Mouse (Mus musculus) hindbrain, embryonic 13.5 days (tissue): Measurements from ENCODE around the gene Rpusd2. TPM values are rescaled to one million over a fixed set of nuclear protein-coding genes. Genes with fewer than 3 reads are reported as not detected.

Experiments
- ATAC-seq: fragments of 200-750 bp; cut with Nextera tagmentation; 2 replicates; pipeline ENCODE4 v1.8.0; 2017; ENCODE audit warnings: moderate TSS enrichment; ENCODE audit not compliant: low FRiP score
- H3K27ac ChIP-seq: fragments of 300-500 bp; sonication (generic); 2 replicates; pipeline ENCODE4 v1.5.1; 2015; ENCODE audit warnings: inconsistent platforms, mild to moderate bottlenecking, moderate library complexity
- H3K27me3 ChIP-seq: fragments of 300-500 bp; sonication (generic); 2 replicates; pipeline ENCODE4 v1.6.1; 2015; ENCODE audit warnings: mild to moderate bottlenecking, inconsistent platforms
- H3K36me3 ChIP-seq: fragments of 300-500 bp; sonication (generic); 2 replicates; pipeline ENCODE4 v1.6.1; 2015; ENCODE audit warnings: mild to moderate bottlenecking, inconsistent platforms
- H3K4me1 ChIP-seq: fragments of 300-500 bp; sonication (generic); replicated peaks from 2 replicates; pipeline ENCODE4 v1.6.1; 2015; ENCODE audit warnings: inconsistent platforms
- H3K4me2 ChIP-seq: fragments of 300-500 bp; sonication (generic); 2 replicates; pipeline ENCODE4 v1.6.1; 2015; ENCODE audit warnings: inconsistent platforms, mild to moderate bottlenecking, moderate library complexity
- H3K4me3 ChIP-seq: fragments of 300-500 bp; sonication (generic); 2 replicates; pipeline ENCODE4 v1.5.1; 2015; ENCODE audit warnings: mild to moderate bottlenecking, inconsistent platforms
- H3K9ac ChIP-seq: fragments of 300-500 bp; sonication (generic); 2 replicates; pipeline ENCODE4 v1.6.1; 2015; ENCODE audit warnings: mild to moderate bottlenecking, inconsistent platforms
- H3K9me3 ChIP-seq: fragments of 300-500 bp; sonication (generic); 2 replicates; pipeline ENCODE4 v1.6.1; 2016; ENCODE audit warnings: inconsistent platforms
- WGBS: fragments of 180-500 bp; shearing (Covaris S2); methylation state at CpG from one replicate; pipeline ENCODE4 v1.1.7; 2015; 5-methylcytosine and 5-hydroxymethylcytosine counted together
- polyA plus RNA-seq: library from polyadenylated mRNA; unstranded; fragments of >200 nt; fragmentation: Nextera tagmentation; extraction: Ambion mirVana; gene quantifications from 2 replicates; pipeline ENCODE4 v1.2.1, GENCODE M21; 2015

The Rpusd2 gene
- polyA plus RNA-seq, 1 experiment from 2014 or later = 4.7 TPM

DNA sequence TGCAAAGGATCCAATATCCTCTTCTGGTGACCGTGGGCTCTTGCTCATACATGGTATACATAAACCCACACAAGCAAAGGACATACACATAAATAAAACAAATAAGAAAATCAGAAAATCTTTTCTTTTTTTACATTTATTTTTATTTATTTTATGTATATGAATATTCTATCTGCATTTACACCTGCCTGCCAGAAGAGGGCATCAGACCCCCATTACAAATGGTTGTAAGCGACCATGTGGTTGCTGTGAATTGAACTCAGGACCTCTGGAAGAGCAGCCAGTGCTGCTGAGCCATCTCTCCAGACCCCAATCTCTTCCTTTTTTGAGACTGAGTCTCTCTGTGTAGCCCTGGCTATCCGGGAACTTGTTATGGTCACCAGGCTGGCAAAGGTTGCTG is 16.9 kb upstream of the Rpusd2 start:
- no peak overlapping the region for H3K4me3 ChIP-seq
- 94% methylated on average over 3 of the region's 3 CpGs for WGBS
- no peak overlapping the region for H3K9ac ChIP-seq
- peaks cover 42% of the 10 kb centered on the region for H3K36me3 ChIP-seq
- no peaks in the 10 kb centered on the region for H3K9me3 ChIP-seq
- no peak overlapping the region for H3K4me2 ChIP-seq
- no peaks in the 10 kb centered on the region for H3K27me3 ChIP-seq
- no peak for ATAC-seq
- H3K4me1 ChIP-seq = peaks cover 11% of the 10 kb centered on the region
- no peak overlapping the region for H3K27ac ChIP-seq

DNA sequence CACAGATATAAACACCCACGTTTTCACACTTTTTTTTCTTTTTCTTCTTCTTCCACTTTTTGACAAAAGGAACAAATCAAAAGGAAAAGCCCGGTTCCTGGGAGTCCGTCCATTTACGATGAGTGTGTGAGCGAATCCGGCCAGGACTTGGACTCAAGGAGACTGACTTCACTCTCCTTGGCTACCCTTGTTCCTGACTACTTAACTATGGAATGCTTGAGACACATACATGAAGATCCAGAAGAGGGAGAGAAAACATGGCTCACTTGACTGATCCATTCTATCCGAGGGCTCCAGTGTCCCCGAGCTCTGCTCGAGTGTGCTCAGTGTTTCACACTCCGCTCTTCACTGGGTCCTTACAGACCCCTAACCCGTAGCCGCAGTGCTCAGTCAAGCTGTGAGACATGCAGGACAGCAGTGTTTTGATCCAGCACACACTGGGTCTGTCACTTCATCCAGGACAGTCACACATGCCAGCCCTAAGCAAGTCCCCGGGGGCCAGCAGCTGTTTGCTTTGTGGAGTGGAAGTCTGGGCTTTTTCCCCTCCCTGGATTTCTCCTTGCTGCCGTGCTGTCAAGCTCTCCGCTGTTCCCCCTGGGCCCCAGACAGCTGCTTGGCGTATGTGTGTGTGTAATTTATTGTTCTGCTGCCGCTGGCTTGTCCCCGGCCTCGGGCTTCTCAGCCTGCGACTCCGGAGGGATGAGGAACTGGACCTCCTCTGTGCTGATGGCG is 16.0 kb upstream of the Rpusd2 start:
- Histone ChIP-seq H3K27me3 (no peaks in the 10 kb centered on the region), H3K4me3 (no peak overlapping the region), H3K4me1 (peaks cover 11% of the 10 kb centered on the region), H3K9me3 (no peaks in the 10 kb centered on the region), H3K4me2 (peak overlapping the region; percentile 38), H3K36me3 (peaks cover 50% of the 10 kb centered on the region), H3K27ac (peak overlapping the region; percentile 77), H3K9ac (peak overlapping the region; percentile 55; the same call in 1 of the 2 replicates)
- peak; percentile 77 for ATAC-seq
- 47% methylated on average over 22 of the region's 22 CpGs for WGBS

DNA sequence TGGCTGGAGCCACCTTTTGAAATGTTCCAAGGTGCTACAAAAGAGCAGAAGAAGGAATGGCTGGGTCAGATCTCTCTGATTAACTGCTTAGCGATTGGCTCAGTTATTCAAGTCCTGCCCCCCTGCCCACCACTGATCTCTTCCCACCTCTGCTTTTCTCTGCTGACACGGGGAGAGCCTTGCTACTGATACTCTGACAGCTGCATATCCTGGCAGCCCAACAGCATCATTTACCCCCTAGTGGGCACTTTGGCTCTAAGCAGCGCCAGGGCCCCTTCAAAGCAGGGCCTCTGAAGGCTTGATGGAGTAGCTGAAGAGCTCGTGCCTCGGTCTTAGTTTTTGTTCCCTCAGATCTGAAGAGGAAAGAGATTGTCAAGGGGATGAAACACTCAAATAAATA is 15.5 kb upstream of the Rpusd2 start:
- H3K4me3 ChIP-seq = no peak overlapping the region
- H3K4me2 ChIP-seq = peak overlapping the region; percentile 38
- H3K27me3 ChIP-seq = no peaks in the 10 kb centered on the region
- H3K9me3 ChIP-seq = no peaks in the 10 kb centered on the region
- peak; percentile 87 for ATAC-seq
- H3K4me1 ChIP-seq = peaks cover 11% of the 10 kb centered on the region
- 8% methylated on average over 5 of the region's 5 CpGs for WGBS
- H3K27ac ChIP-seq = peak overlapping the region; percentile 77
- H3K9ac ChIP-seq = peak overlapping the region; percentile 55; the same call in 1 of the 2 replicates
- peaks cover 53% of the 10 kb centered on the region for H3K36me3 ChIP-seq

DNA sequence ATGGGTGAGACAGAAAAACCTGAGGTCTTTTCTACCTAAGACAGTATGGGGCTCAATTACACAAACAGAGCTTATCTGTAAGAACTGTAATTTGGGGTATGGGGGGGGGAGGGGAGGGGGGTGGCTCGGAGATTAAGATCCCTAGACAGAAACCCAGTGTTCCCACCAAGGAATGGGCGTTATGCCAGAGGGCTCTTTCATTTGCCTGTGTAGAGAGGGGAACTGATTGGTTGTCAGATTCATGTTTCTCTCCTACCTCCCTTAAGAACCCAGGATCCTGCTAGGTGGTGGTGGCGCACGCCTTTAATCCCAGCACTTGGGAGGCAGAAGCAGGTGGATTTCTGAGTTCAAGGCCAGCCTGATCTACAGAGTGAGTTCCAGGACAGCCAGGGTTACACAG is 15.1 kb upstream of the Rpusd2 start:
- Histone ChIP-seq H3K27ac (peak overlapping the region; percentile 77), H3K9me3 (no peaks in the 10 kb centered on the region), H3K27me3 (no peaks in the 10 kb centered on the region), H3K4me1 (peaks cover 11% of the 10 kb centered on the region), H3K9ac (0 out of 2 replicates have a peak overlapping the region, but pooled peaks have one; percentile 55), H3K36me3 (peaks cover 55% of the 10 kb centered on the region), H3K4me3 (no peak overlapping the region), H3K4me2 (peak overlapping the region; percentile 38)
- WGBS = 60% methylated on average over 4 of the region's 4 CpGs
- peak; percentile 68; the same call in 1 of the 2 replicates for ATAC-seq

DNA sequence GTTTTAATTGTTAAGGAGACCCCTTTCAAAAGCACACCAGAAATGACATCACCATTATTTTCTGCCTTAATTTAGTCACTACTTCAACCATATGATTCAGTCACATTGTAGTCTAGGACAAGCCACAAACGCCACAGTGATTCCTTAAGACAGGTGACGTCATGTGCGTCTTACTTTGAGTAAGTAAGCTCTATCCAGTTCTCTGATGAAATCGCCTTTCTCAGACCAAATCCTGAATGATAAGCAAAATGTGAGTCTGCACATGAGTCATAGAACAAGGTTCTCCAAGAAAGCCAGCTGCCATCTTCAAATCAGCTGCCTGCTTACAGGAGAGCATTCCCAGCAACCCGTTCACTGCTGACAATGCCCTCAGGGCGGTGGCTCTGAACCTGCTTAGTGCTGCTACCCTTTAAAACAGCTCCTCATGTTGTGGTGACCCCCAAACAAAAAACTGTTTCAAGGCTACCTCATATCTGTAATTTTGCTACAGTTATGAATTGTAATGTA is 11.4 kb upstream of the Rpusd2 start:
- Histone ChIP-seq H3K36me3 (peaks cover 66% of the 10 kb centered on the region), H3K9me3 (no peaks in the 10 kb centered on the region), H3K4me3 (no peak overlapping the region), H3K4me2 (no peak overlapping the region), H3K27me3 (no peaks in the 10 kb centered on the region), H3K4me1 (peaks cover 19% of the 10 kb centered on the region), H3K9ac (no peak overlapping the region), H3K27ac (no peak overlapping the region)
- WGBS = 95% methylated on average over 6 of the region's 6 CpGs
- ATAC-seq = no peak

DNA sequence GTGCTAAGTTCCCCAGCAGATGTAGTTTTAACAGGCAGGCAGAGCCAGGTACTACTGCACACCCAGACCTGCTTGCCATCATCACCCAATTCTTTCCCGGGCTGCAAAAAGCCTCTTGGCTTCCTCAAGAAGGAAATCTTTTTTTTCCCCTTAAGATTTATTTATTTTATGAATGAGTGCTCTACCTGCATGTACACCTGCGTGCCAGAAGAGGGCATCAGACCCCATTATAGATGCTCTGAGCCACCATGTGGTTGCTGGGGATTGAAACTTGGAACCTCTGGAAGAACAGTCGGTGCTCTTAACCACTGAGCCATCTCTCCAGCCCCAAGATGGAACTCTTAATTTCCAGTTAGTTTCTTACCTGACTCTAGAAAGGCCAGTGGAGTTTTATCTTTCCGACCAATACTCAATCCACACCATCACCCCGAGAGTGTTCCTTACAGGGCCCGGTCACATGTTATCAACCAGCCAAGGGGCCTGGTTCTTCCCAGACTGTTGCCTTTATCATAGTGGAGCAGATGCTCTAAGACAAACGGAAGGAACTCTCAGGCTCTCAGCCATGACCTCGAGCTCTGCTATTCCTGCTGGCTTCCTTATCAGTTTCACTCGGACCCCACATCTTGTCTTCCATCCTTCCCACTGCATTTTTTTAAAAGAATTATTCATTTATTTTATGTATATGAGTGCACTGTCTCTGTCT is 9.9 kb upstream of the Rpusd2 start:
- no peak overlapping the region for H3K4me2 ChIP-seq
- peaks cover 61% of the 10 kb centered on the region for H3K36me3 ChIP-seq
- WGBS = 75% methylated on average over 9 of the region's 9 CpGs
- H3K9me3 ChIP-seq = no peaks in the 10 kb centered on the region
- no peak overlapping the region for H3K9ac ChIP-seq
- no peaks in the 10 kb centered on the region for H3K27me3 ChIP-seq
- ATAC-seq = no peak
- peaks cover 19% of the 10 kb centered on the region for H3K4me1 ChIP-seq
- H3K4me3 ChIP-seq = no peak overlapping the region
- no peak overlapping the region for H3K27ac ChIP-seq

DNA sequence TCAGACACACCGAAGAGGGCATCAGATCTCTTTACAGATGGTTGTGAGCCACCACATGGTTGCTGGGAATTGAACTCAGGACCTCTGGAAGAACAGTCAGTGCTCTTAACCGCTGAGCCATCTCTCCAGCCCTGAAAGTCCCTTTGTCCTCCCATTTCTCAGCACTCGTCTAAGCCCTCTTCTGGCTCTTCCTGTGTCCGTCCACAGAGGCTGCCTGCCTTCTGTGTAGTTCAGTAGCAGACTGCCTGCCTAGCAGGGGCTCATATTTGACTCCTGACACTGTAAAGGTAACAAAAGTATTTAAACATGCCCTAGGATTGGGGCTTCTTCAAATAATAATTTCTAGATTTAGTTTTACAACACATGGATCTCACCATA is 9.4 kb upstream of the Rpusd2 start:
- Histone ChIP-seq H3K4me2 (no peak overlapping the region), H3K9ac (no peak overlapping the region), H3K27me3 (no peaks in the 10 kb centered on the region), H3K4me1 (peaks cover 19% of the 10 kb centered on the region), H3K27ac (no peak overlapping the region), H3K9me3 (no peaks in the 10 kb centered on the region), H3K4me3 (no peak overlapping the region), H3K36me3 (peaks cover 58% of the 10 kb centered on the region)
- 84% methylated on average over 4 of the region's 4 CpGs for WGBS
- ATAC-seq = no peak

DNA sequence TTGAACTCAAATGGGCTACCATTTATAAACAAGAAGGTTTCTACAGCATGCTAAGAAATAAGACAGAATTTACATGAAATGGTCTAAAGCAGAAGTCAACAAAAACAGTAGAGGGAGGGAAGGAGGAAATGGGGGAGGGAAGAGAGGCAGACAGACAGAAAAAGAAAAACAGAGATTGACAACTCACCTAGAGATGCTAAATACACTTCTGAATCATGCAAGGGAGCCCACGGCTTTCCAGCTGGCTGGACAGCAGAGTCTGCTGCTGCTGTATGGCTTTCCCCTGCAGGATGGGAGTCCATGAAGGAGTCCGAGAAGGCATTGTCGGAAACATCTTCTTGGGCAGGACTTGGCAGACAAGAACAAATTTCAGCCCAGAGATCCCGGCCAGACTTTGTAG is 7.6 kb upstream of the Rpusd2 start:
- peaks cover 41% of the 10 kb centered on the region for H3K36me3 ChIP-seq
- no peak overlapping the region for H3K9ac ChIP-seq
- no peak for ATAC-seq
- peaks cover 19% of the 10 kb centered on the region for H3K4me1 ChIP-seq
- 96% methylated on average over 4 of the region's 4 CpGs for WGBS
- no peak overlapping the region for H3K4me3 ChIP-seq
- H3K4me2 ChIP-seq = no peak overlapping the region
- H3K27ac ChIP-seq = no peak overlapping the region
- 0 out of 2 replicates have a peak, but pooled peaks cover 2% of the 10 kb centered on the region for H3K27me3 ChIP-seq
- no peaks in the 10 kb centered on the region for H3K9me3 ChIP-seq

DNA sequence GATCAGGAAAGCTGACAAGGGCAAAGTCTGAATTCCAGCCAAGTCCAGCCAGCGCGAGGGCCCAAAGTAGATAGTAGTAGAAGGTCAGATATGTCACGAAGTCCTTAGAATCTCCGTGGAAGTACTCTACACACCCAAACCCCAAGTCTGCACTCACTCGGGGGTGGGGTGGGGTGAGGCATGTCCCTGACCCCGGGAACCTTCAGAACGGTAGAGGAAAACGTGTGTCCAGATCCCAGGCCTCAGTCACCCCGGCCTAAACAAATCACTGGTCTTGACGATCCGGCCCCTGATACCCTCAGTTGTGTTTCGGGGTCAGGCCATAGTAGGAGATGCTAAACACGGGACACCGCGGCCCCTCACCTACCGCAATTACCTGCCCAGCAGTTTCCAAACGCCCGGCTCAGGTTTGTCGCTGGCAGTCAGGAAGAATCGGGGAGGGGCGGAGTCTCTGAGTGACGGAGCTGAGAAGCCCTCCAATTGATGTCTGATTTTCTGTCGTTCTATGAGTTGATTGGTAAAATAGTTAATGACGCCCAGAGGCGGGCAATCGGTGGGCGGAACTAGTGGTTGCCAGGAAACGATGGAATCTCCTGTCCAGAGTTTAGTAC is 5.5 kb upstream of the Rpusd2 start, which contains the start of gene Ccdc32:
TSS of gene Ccdc32 (minus strand) at position 453 of the 611 bp plus-strand sequence.
- Histone ChIP-seq H3K4me2 (peak within 1 kb of the TSS; percentile 73), H3K9me3 (no peaks in the 10 kb centered on the region), H3K27me3 (0 out of 2 replicates have a peak, but pooled peaks cover 2% of the 10 kb centered on the region), H3K27ac (no peak within 1 kb of the TSS), H3K4me1 (peaks cover 19% of the 10 kb centered on the region), H3K4me3 (peak within 1 kb of the TSS; percentile 60), H3K9ac (peak within 1 kb of the TSS; percentile 78), H3K36me3 (peaks cover 22% of the 10 kb centered on the region)
- peak; percentile 96 for ATAC-seq
- 2% methylated on average over 28 of the region's 28 CpGs for WGBS

DNA sequence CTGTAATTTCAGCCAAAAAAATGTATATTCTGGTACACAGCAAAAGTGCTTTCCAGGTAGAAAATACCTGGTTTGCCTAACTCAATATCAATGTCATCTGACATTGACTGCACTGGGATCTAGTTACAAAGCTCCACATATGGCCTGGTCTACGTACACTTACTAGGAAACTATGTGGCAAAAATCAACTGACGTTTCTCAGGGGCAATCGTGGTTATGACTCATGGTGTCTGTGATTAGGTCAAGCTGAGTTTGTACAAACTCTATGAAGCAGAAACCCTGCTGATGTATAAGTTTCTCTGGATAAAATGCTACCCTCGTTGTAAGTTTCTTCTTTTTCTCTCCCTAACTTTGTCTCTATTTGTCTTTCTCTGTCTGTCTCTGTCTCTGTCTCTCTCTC is 2.4 kb upstream of the Rpusd2 start:
- ATAC-seq = no peak
- no peak overlapping the region for H3K4me3 ChIP-seq
- 71% methylated on average over 4 of the region's 4 CpGs for WGBS
- H3K36me3 ChIP-seq = peaks cover 4% of the 10 kb centered on the region
- peaks cover 31% of the 10 kb centered on the region for H3K4me1 ChIP-seq
- 0 out of 2 replicates have a peak, but pooled peaks cover 2% of the 10 kb centered on the region for H3K27me3 ChIP-seq
- no peaks in the 10 kb centered on the region for H3K9me3 ChIP-seq
- no peak overlapping the region for H3K9ac ChIP-seq
- no peak overlapping the region for H3K27ac ChIP-seq
- H3K4me2 ChIP-seq = no peak overlapping the region

DNA sequence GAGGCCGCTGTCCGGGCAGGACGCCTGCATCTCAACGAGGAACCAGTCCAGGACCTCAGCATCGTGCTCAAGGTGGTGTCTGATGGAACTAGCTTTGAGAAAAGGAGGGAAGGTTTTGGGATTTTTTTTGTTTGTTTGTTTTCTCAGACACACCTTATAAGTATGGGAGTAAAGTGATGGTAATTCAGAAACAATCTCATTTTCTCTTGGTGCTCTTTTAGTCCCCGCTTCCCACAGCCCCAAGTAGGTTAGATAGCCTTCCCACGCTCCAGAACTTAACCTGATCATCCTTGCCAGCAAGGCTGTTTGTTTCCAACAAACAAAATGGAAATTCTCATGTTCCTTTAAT is 781 bp downstream of the Rpusd2 start:
- no peak for ATAC-seq
- H3K27ac ChIP-seq = peak overlapping the region; percentile 94
- WGBS = 8% methylated on average over 7 of the region's 7 CpGs
- peak overlapping the region; percentile 93 for H3K9ac ChIP-seq
- peaks cover 12% of the 10 kb centered on the region for H3K4me1 ChIP-seq
- H3K4me2 ChIP-seq = peak overlapping the region; percentile 80
- H3K27me3 ChIP-seq = 0 out of 2 replicates have a peak, but pooled peaks cover 2% of the 10 kb centered on the region
- peaks cover 22% of the 10 kb centered on the region for H3K36me3 ChIP-seq
- no peaks in the 10 kb centered on the region for H3K9me3 ChIP-seq
- H3K4me3 ChIP-seq = peak overlapping the region; percentile 94

DNA sequence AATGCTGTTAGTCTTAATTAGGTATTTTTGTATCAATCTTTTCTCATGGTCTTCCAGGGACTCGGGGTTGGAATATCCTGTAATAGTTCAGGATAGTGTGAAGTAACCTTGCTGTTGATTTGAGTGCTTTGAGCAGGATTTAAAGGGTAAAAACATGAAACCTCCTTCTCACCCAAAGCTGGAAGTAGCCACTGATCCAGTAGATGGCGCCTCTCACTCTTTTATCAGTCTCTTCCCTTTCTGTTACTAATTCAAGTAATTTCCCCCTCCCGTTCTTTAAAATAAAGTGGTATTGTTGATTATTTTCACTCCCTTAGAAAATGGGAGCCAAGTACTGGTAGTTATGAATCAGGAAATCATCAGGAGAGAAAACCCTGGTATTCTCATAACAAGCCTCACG is 6.3 kb downstream of the Rpusd2 start:
- WGBS = 53% methylated on average over 4 of the region's 4 CpGs
- H3K4me1 ChIP-seq = peaks cover 2% of the 10 kb centered on the region
- H3K4me2 ChIP-seq = no peak overlapping the region
- no peak for ATAC-seq
- no peaks in the 10 kb centered on the region for H3K9me3 ChIP-seq
- H3K9ac ChIP-seq = no peak overlapping the region
- peaks cover 22% of the 10 kb centered on the region for H3K36me3 ChIP-seq
- H3K27ac ChIP-seq = no peak overlapping the region
- H3K27me3 ChIP-seq = no peaks in the 10 kb centered on the region
- H3K4me3 ChIP-seq = no peak overlapping the region
